8 mouse cellular contexts compared by ENCODE assay signal in genomic region chr5:35975681-35976080, GRCm38 (mm10).
DNase-seq lines count a peak whose midpoint lies in the region; ATAC-seq lines count a peak whose summit lies in the region.

No protein-coding gene starts in this region.

- H3K9ac ChIP-seq in kidney, embryonic 16.5 days (replicated peaks; ENCODE audit: low read length), result no peak overlapping the region
- H3K9ac ChIP-seq in embryonic facial prominence, embryonic 11.5 days (replicated peaks; ENCODE audit: low read length), result no peak overlapping the region
- H3K9ac ChIP-seq in hindbrain, embryonic 11.5 days (ENCODE audit: low read depth, low read length), result no peak overlapping the region

- H3K4me1 ChIP-seq in kidney, embryonic 16.5 days (ENCODE audit: insufficient read depth, low read length), result peaks cover 28% of the 10 kb centered on the region
- no peaks in the 10 kb centered on the region for H3K4me1 ChIP-seq in embryonic facial prominence, embryonic 11.5 days (ENCODE audit: control insufficient read depth, insufficient read depth, low read length)
- peaks cover 2% of the 10 kb centered on the region for H3K4me1 ChIP-seq in hindbrain, embryonic 11.5 days (replicated peaks; ENCODE audit: control insufficient read depth, insufficient read depth, low read length)
- peaks cover 10% of the 10 kb centered on the region; the same call in 1 of the 2 replicates for H3K4me1 ChIP-seq in limb, embryonic 10.5 days

- 11% methylated on average over 5 of the region's 5 CpGs for WGBS in kidney, embryonic 16.5 days
- 16% methylated on average over 5 of the region's 5 CpGs for WGBS in embryonic facial prominence, embryonic 11.5 days
- 17% methylated on average over 5 of the region's 5 CpGs for whole genome bisulfite sequencing in hindbrain, embryonic 11.5 days
- WGBS in limb, embryonic 10.5 days, result 24% methylated on average over 5 of the region's 5 CpGs

- peaks cover 32% of the 10 kb centered on the region for H3K36me3 ChIP-seq in kidney, embryonic 16.5 days (ENCODE audit: insufficient read depth, low read length)
- H3K36me3 ChIP-seq in embryonic facial prominence, embryonic 11.5 days (replicated peaks; ENCODE audit: control insufficient read depth, insufficient read depth, low read depth, low read length), result peaks cover 5% of the 10 kb centered on the region
- no peaks in the 10 kb centered on the region for H3K36me3 ChIP-seq in hindbrain, embryonic 11.5 days (ENCODE audit: control insufficient read depth, insufficient read depth, low read length)
- H3K36me3 ChIP-seq in limb, embryonic 10.5 days, result peaks cover 51% of the 10 kb centered on the region

- no peaks in the 10 kb centered on the region for H3K27me3 ChIP-seq in kidney, embryonic 16.5 days (ENCODE audit: insufficient read depth, low read length)
- no peaks in the 10 kb centered on the region for H3K27me3 ChIP-seq in embryonic facial prominence, embryonic 11.5 days (ENCODE audit: control insufficient read depth, insufficient read depth, low read length)
- H3K27me3 ChIP-seq in hindbrain, embryonic 11.5 days (ENCODE audit: control insufficient read depth, insufficient read depth, low read length), result no peaks in the 10 kb centered on the region
- no peaks in the 10 kb centered on the region for H3K27me3 ChIP-seq in limb, embryonic 10.5 days (ENCODE audit: low read depth, poor library complexity, severe bottlenecking)

- H3K27ac ChIP-seq in kidney, embryonic 16.5 days (ENCODE audit: low read length), result no peak overlapping the region
- H3K27ac ChIP-seq in embryonic facial prominence, embryonic 11.5 days (replicated peaks; ENCODE audit: low read depth, low read length), result no peak overlapping the region
- H3K27ac ChIP-seq in hindbrain, embryonic 11.5 days (ENCODE audit: low read depth, low read length), result no peak overlapping the region
- no peak overlapping the region for H3K27ac ChIP-seq in limb, embryonic 10.5 days

- no peak for ATAC-seq in kidney, embryonic 16.5 days (ENCODE audit: low FRiP score, low TSS enrichment)
- no peak for ATAC-seq in embryonic facial prominence, embryonic 11.5 days (replicated peaks; ENCODE audit: insufficient number of reproducible peaks, low FRiP score, low TSS enrichment, low read depth)
- ATAC-seq in hindbrain, embryonic 11.5 days (ENCODE audit: low FRiP score), result no peak

- no peak overlapping the region for H3K4me3 ChIP-seq in kidney, embryonic 16.5 days (ENCODE audit: low read length)
- no peak overlapping the region for H3K4me3 ChIP-seq in embryonic facial prominence, embryonic 11.5 days (ENCODE audit: low read depth, low read length)
- no peak overlapping the region for H3K4me3 ChIP-seq in hindbrain, embryonic 11.5 days (ENCODE audit: low read depth, low read length)
- H3K4me3 ChIP-seq in limb, embryonic 10.5 days, result no peak overlapping the region

- peak; percentile 44 for DNase-seq in kidney, adult 18-20 months
- DNase-seq in adrenal gland, postnatal 25 days, result peak; percentile 84
- peak; percentile 80 for DNase-seq in embryonic facial prominence, embryonic 11.5 days (ENCODE audit: low spot score)
- peak; percentile 85 for DNase-seq in hindbrain, embryonic 11.5 days (ENCODE audit: low spot score)
- peak; percentile 87 for DNase-seq in limb, embryonic 10.5 days (ENCODE audit: low spot score)
- peak; percentile 18 to 54 for DNase-seq in natural killer cell, adult 2 months (ENCODE audit: low spot score in 2 of 2)
- peak; percentile 42 for DNase-seq in testis, postnatal 14 days (ENCODE audit: low spot score)

- H3K9me3 ChIP-seq in kidney, embryonic 16.5 days (ENCODE audit: low read length), result no peaks in the 10 kb centered on the region
- H3K9me3 ChIP-seq in embryonic facial prominence, embryonic 11.5 days (replicated peaks; ENCODE audit: control insufficient read depth, low read length), result no peaks in the 10 kb centered on the region
- H3K9me3 ChIP-seq in hindbrain, embryonic 11.5 days (ENCODE audit: control insufficient read depth, low read length), result no peaks in the 10 kb centered on the region
- no peaks in the 10 kb centered on the region for H3K9me3 ChIP-seq in limb, embryonic 10.5 days (replicated peaks)

- no peak overlapping the region for H3K4me2 ChIP-seq in kidney, embryonic 16.5 days (replicated peaks; ENCODE audit: low read depth, low read length)
- no peak overlapping the region for H3K4me2 ChIP-seq in embryonic facial prominence, embryonic 11.5 days (ENCODE audit: low read depth, low read length)
- no peak overlapping the region for H3K4me2 ChIP-seq in hindbrain, embryonic 11.5 days (replicated peaks; ENCODE audit: low read depth, low read length)

Comparison
In these comparisons a context has a peak if more than half of its experiments do, and no peak if none do; other contexts are left out.
1. DNase-seq: peak in every context shown above with its lines; median percentile 87 in limb, embryonic 10.5 days; 85 in hindbrain, embryonic 11.5 days; 84 in adrenal gland, postnatal 25 days; 80 in embryonic facial prominence, embryonic 11.5 days; 44 in kidney, adult 18-20 months; 42 in testis, postnatal 14 days; 36 in natural killer cell, adult 2 months.